Mouse (Mus musculus) skeletal muscle tissue, adult 2 months (tissue): Measurements from ENCODE around the gene Pgf.

Experiments used
- DNase-seq: peaks from one replicate; pipeline ENCODE4 v3.0.0-alpha.2; 2012; ENCODE audit warnings: low read depth, low spot score

The Pgf gene

DNA sequence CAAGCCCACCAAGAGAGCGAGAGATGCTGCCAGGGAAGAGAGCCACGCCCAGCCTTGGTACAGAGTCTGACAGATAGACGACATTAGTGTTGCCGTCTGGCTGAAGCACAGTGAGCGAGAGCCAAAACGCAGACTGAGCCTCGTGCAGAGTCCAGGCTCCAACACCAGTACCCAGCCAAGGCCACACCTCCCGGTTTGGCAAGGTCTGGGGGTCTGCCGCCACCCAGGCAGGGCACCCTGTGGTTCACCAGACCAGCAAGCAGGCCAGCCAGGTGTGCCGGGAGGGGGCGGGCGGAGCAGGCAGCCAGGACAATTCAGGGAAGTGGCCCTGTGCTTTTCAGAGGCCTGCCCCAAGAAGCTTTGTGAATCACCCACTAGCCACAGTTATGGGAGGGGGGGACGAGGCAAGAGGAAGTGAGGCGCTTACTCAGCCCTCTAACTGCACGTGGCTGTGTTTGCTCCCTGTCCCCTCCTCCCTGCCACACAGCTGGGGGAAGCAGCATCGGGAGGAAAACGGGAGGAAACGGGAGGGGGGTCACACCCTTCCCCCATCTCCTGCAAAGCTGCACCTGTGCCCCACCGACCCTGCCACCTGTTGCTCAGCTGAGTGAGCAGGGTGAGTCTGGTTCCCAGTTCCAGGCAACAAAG, 15.0 kb upstream of the Pgf start:
- DNase-seq, result peak; percentile 58

DNA sequence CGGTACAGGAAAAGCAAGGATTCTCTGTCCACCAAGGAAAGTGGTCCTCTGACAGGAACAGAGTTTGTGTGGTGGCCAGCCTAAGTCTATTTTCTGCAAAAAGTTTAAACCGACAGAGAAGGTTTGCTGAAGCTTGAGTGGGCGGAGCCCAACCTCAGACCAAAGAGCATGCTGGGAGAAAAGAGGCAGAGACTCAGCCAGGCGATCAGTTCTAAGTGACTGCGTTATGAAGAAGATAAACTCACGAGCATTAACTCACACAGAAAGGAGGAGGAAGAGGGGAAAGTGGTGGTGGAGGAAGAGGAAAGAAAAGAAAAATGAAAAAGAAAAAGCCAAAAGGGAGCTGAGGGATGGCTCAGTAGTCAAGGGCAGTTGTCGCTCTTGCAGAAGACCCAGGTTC, 12.7 kb upstream of the Pgf start:
- DNase-seq, result no peak

DNA sequence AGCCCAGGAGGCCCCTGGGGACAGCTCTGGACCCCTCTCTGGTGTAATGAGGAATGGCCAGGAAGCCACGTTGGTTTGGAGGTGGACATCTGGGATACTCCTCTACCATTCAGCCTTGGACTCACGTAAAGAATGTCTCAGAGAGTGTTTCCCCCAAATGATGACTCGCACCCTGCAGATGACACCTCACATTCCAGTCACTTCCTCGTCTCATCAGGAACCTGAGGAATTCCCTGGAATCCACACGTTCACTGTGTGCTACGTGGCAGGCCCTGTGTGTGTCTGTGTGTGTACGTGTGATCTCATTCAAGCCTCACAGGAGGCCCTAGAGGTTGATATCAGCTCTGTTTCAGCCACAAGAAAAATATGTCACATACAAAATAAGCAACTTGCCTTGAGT, 8.8 kb upstream of the Pgf start:
- DNase-seq, result no peak

DNA sequence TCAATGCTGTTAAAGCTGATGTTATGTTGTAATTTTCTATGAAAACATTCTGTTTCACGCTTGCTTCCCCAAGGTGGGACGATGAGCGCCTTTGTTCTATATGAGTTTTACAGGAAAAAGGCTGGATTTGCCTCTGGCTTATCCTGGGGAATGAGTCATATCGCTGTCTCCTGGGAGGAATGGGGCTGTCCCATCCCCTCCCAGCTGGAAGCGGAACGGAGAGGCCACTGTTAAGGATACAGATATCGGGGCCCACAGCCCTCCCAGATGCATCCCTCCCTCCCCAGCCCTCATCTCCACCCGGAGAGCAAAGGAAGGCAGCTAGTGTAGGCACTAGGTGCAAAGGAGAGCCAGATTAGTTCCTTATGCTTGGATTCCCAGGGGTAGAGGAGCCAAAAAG, 8.2 kb upstream of the Pgf start:
- DNase-seq, result no peak

DNA sequence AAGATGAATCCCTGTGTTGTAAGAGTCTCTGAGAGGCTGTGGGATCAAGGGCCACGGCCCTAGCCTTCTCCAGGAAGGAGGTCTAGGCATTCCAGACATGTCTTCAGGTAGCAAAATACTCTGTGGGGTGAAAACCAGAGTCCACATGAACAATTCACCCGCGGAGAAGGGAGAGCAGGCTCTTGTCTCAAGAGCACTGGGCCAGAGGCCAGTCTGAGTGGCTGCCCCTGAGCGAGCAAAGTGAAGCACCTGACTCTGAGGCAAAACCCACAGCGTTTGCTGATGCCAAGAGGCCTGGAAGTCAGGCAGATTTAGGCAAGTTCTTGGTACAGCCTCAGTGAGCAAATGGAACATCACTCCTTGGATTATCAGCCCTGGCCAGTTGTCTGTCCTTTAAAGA, 6.5 kb upstream of the Pgf start:
- no peak for DNase-seq

DNA sequence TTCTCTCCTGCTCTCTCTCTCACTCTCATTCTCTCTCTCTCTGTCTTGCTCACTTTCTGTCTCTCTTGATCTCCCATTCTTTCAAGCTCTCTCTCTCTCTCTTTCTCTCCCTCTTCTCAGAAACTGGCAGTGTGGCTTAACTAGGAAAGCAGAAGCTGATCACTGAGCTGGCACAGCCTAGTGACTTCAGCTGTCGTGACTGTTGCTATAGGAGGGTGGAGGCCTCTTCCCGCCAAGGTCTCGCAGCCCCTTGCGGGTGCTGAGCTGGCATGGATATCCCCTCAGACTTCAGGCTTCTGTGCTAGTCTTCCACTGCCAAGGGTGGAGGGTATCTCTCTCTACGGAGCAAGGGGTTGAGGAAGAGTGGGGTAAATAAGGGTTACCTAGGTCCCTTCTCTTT, 5.3 kb upstream of the Pgf start:
- no peak for DNase-seq

DNA sequence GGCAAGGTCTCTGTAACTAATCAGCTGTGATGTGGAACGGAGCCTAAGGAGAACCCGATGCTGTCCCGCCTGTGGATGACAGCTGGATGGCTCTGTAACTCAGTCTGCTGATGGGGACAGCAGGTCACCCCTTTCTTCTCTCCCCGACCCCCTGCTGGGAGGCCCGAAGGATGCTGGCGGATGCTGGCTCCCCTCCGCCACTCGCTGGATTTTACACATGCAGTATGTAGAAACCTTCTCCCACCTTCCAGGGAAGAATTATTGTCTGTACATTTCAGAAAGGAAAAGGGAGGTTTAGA, 4.7 kb upstream of the Pgf start:
- no peak for DNase-seq

DNA sequence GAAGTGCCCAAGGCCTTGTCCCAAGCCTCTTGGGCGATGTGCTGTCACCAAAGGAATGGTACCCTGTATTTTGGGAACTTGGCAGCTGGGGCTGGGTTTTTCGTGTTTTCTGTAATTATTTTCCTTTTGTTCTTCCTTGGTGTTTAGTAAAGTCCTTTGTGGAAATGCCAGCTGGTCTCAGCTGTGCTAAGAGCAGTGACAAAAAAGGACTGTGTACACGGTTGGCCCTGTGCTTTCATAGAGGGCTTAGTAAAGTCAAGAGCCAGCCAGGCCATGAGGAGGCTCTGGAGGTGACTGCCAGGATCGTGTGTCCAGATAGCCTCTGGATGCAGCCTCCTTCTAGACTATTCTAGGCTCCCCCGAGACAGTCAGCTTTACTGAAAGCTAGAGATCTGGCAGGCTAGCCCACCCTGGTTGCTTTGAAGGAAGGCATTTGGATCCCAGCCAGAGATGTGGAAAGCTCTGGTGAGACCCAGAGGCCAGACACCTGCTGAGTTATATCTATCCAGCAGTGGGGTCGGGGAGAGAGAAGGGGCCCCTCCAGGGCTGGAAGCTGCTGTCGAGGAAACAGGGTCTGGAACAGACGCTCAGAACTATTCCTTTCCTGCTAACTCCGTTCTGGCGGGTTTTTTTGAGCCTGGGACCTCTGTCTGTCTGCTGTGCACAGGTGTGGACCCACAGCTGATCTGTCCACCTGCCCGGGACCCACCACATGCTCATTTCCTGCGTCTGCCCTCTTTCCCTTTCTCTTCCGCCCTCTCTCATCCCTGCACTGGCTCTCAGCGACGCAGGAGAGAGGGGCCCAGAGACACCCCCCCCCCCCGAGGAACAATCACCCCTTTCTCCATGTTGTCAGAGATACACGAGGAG, 4.1 kb upstream of the Pgf start:
- DNase-seq, result no peak

DNA sequence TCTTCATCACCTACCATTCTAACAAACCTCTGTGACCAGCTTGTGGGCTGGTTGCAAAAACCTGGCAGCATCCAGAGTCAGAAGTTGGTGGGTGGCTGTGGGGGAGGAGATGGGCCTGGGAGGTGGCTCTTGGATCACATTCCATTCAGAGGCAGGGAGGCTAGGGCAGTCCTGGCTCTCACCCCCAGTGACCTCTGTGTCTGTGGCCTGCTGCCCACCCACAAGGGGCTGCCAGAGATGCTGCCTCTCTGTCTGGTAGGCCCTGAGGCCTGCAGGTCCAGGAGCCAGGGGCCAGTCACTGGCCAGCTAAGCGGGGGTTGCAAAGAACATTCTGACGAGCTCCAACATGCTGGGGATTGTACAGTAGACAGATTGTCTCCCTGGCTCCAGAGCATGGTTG, 704 bp upstream of the Pgf start:
- DNase-seq, result no peak

DNA sequence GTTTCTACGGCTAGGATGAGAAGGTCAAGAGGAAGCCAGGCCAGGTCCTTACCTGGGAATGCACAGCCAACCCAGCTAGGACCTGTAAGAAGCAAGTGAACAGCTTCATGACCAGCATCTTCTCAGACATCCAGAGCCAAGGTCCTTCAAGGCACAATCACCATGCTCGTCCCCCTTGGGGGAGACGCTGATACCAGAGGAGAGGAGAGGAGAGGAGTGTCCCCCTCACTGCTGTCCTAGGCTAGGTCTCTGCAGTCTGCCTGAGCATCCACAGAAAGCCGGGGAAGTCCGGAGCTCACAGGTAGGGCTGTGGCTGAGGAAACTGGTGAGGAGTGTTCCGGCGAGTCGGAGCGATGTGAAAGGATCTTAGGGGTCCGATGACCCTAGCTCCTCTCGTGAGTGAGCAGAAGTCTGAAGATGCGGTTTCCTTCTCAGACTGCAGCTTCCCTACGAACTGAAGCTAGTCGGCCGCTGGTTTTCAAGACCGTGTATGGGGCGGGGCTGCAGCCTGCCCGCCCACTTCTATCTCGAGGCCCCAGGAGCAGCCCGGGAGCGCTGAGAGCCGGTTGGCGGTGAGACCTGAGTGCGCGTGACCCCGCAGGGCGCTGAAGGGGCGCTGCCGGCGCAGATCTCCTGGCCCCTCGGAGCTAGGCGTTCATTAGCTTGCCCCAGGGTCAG, 605 bp downstream of the Pgf start:
- no peak for DNase-seq

DNA sequence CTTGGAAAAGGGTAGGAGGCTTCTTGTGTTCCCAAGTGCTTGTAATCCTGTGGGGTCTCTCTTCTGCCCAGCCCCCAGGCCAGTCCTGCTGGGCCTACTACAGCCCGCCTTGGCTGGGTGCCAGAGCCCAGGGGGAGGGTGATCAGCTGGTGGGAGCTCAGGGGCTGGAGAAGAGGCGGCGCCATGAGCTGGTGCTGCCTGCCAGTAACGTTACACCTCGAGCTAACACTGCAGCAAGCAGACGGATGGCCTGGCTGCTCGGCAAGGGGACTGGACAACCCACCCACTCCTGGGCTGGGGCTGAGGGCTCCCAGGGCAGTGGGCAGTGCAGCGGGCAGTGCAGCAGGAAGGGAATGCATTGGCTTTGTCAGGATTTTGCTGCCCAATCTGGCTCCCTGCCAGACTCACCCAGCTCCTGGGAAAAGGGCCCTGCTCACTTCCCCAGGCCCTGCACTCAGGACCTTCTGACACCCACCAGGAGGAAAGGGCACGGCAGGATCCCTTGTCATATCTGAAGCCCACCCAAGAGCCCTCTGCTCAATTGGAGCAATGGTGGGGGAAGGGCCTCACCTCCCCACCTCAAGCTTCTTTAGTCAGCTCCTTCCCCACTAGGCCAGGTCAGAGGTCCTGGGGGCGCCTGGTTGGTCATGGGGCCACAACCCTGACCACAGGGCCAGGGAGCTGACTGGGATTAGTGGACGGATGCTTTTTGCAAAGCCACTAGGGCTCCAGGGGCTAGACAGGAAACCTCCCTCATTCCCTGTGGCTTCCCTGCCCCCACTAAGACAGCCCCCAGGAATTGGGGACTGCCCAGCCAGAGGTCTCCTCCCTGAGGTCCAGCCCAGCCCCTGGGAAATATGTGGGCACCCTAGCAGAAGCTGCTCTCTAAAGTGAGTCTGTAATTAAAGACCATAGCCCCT, 1.4 kb downstream of the Pgf start:
- no peak for DNase-seq

DNA sequence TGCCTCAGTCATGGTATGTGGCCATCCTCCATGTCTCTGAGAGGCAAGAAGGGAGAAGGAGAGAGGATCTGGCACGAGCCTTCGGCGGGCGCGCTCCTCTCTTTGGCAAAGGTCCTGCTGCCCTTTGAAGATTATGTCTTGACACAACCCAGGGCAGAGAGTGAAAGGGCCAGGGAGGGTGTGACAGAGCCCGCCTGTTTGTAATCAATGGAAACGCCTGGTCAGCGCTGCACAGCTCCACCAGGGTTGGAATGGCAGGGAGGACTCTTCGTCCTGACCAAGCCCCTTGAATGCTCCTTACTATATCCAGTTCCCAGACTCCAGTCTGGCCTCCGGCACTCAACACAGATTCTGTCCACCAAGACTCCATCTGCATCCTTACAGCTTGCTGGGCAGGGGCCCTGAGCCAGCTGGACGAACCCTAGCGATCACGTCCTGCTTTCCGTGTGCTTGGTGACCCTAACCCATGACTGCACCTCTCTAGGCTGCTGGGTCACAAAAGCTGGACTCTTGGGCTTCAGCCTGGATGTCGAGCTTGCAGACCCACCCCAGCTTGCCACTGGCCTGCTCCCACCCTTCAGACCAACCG, 2.4 kb downstream of the Pgf start:
- no peak for DNase-seq

DNA sequence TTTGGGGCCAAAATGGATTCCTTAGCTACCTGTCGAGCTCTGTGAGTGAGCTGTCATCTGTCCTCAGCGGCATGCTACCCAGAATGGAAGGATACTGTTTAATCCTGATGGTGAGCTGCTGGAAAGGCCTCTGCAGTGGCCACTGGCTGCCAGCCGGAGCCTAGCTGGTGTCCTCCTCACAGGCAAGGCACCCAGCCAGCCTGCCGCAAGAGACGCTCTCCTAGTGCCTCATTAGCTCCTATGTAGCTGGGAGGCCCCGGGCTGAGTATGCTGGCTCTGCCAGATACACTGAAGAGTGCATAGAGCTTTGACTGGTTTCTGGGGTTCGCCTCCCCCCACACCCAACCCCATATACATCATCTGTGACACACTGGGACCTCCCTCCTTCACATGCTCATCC, 3.6 kb downstream of the Pgf start:
- DNase-seq, result no peak

DNA sequence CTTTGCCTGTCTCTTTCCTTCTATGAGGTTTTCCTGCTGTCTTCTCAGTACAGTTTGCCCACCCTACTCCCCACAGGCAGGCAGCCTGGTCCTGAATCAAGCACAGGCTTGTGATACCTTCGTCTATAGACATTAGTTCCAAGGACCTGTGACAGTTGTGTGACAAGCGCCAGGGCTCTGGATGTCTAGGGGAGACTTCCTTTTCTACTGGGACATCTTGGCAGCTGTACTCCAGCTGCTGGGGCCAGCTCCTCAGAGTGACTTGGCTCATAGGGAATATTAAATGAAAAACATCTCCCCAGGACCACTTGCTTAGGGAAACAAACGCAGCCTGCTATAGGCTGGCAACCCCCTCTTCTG, 6.7 kb downstream of the Pgf start:
- DNase-seq, result no peak

DNA sequence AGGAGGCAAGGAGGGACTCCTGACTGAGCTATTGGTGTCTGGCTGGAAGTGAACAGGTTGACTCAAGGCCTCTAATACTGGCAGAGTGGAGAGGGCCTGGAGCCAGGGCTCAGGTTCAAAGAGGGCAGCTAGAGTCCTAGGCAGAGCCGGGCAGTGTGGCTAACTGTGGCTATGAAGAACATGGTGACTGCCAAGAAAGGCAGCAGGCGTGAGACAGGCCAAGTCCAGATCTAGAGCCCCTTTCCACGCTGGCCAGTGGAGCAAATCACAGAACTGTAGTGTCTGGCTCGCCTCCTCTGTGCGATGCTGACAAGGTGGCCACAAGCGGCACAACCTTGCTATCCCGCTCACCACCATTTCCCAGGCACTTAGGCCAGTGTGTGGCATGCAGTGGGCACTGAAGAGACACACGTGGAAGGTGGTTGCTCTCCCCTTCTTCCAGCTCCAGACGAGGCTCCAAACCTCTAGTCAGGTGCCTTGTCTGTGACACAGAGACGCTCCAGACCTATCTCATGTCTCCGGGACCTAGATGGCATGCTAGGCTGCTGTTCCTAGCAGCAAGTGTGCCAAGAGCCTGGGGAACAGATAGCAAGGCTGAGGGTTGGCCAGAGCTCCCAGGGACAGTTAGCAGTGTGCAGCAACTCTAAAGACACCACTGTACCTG, 7.2 kb downstream of the Pgf start:
- peak; percentile 82 for DNase-seq

DNA sequence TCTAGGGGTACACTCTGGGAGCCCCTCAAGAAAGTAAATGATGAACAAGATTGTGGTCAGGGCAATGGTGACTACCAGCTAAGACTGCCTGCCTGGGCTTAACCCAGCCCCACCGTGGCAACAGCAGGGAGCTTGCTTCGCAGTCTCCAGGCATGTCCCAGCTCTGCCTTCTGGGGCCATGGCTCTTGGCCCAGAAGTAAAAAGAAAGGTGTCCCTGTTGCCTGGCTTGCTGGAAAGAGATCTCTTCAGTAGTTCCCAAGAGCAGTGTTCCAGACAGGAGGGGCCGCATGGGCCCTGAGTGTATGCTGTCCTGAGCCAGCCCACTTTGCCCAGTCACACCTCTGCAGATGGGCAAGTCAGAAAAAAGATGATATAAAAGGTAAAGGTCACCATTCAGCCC, 7.7 kb downstream of the Pgf start:
- no peak for DNase-seq

DNA sequence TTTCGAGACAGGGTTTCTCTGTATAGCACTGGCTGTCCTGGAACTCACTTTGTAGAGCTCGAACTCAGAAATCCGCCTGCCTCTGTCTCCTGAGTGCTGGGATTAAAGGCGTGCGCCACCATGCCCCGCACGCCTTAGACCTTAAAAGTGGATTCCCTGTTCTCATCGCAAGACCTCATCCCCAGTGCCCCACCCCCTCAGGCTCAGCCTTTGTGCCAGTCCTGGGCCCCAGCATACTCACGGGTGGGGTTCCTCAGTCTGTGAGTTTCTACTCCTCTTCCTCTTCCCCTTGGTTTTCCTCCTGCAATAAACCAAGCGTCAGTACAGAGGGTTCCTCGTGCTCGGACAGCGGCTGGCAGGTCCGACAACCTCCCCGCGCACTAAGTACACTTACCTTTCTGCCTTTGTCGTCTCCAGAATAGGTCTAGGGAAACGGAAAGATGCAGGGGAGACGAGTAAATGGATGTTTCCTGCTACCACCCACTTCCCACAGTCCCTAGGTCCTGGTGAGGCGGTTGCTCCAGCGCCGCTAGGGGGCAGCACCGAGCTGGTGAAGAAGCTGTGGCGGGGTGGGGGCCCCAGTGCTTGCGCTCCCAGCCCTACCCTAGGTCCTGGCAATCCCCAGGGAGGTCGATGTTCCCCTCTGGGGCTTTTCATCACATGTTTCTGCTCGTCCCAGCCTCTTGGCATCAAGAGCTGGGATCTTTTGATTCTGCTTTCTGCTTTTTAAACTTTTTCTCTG, 8.3 kb downstream of the Pgf start:
- peak; percentile 77 for DNase-seq

DNA sequence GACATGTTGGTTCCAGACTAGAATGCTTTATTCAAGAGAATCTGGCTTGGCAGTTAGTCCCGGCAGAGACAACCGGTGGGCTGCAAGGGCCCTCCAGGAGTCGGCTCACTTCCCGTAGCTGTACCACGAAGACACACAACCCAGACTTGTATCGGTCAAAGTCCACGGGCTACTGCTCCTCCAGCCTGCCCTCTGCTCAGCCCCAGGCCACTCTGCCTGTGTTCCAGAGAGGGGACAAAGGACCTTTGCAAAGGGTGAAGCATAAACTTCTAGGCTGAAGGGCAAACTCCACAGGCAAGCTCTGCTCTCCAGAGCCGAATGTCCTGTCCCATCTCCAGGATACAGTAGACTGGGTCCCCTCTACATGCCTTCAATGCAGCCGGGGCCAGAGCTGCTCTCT, 11.0 kb downstream of the Pgf start:
- DNase-seq, result no peak

DNA sequence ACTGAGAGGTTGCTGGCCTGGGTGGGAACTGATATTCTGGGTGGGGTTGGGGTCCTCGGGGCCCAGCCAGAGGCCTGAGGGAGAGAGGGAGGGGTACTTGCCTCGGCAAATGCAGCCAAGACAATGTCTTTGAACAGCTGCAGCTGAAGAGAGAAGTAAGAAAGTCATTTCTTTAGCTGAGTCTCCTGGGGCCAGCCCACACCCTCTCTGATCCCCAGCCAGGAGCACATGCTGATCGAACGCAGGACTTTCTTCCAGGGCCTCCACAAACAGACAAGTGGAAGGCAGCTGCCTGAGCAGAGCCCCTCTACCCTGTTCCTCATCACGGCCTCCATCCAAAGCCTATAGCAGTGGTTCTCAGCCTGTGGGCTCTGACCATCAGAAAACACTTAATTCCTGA, 12.6 kb downstream of the Pgf start:
- peak; percentile 66 for DNase-seq

DNA sequence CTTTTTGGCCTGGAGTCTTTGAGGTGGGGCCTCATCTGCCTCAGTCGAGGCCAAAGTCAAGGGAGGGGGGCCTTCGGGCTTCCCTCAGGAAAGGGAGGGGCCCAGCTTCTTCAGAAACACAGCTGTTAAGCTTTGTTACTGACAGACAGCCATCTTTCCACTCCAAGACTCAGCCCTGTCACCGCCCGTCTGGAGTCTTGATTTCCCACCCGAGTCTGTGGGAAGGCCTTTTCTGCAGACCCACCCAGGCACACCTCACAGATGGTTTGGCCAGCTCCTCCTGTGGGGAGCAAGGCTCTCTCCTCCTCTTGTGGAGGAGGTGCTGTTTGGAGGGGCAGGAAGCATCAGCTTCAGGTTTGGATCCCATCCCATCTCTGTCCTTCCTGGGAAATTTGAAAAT, 18.0 kb downstream of the Pgf start:
- DNase-seq, result peak; percentile 51
